Mouse (Mus musculus): Measurements from ENCODE around the gene Morn2. TPM values are rescaled to one million over a fixed set of nuclear protein-coding genes. Genes with fewer than 3 reads are reported as not detected.
"Not testable (repeated sequence)": the region's sequence is repeated elsewhere in the genome, so short reads cannot be mapped to it uniquely, and the experiment has no call there.

The Morn2 gene
- 24.3 and 26.0 TPM in 2 replicates for polyA plus RNA-seq (2016; fragmentation: Nextera tagmentation; extraction: Ambion mirVana)

- Histone ChIP-seq H3K27ac (replicated peaks) (peak within 1 kb of the TSS; percentile 89), H3K27me3 (replicated peaks; ENCODE audit: low read depth, poor library complexity, severe bottlenecking) (no peaks in the 10 kb centered on the region), H3K9me3 (no peaks in the 10 kb centered on the region), H3K36me3 (replicated peaks) (no peaks in the 10 kb centered on the region), H3K4me1 (peaks cover 17% of the 10 kb centered on the region), H3K4me3 (peak within 1 kb of the TSS; percentile 99)
- DNase-seq (ENCODE audit: low spot score), result peak; percentile 98
- WGBS, result under 1% methylated on average over 35 of the region's 35 CpGs
Measured at GRCm38 (mm10) chr17:80290074-80290657, at the start of gene Morn2, which contains the start of gene Dhx57. Gene Morn2, plus strand, starts transcription at chr17:80290203. Gene Dhx57, minus strand, starts transcription at chr17:80290476.

DNA sequence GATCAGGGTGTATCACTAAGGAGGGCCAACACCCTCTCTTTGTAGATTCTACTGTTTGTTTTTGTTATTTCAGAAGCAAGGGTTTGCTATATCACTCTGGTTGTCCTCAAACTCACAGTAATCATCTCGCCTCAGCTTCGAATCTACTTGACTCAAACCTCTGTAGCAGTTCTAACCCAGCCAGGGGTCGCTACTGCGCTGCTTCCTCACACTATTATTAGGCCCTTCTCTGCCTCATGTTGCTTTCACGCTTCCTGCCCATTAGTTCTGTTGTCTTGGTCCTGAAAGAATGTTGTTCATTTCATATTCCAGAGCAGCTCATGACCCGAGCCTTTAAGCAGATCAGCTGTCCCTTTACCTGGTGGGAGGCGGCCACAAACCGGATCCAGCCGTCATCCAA lies 48.4 kb upstream of the Morn2 start:
- WGBS, result 93% methylated on average over 9 of the region's 9 CpGs
- DNase-seq (ENCODE audit: low spot score), result no peak
- peaks cover 94% of the 10 kb centered on the region for H3K36me3 ChIP-seq (replicated peaks)

GRCm38 (mm10) chr17:80243116-80243515 lies 46.9 kb upstream of the Morn2 start:
- no peak for DNase-seq (ENCODE audit: low spot score)
- no peaks in the 10 kb centered on the region for H3K27me3 ChIP-seq (replicated peaks; ENCODE audit: low read depth, poor library complexity, severe bottlenecking)
- no peak overlapping the region for H3K4me3 ChIP-seq
- H3K27ac ChIP-seq (replicated peaks), result no peak overlapping the region
- H3K36me3 ChIP-seq (replicated peaks), result peaks cover 99% of the 10 kb centered on the region
- WGBS, result 81% methylated on average over 13 of the region's 13 CpGs
- H3K4me1 ChIP-seq, result no peaks in the 10 kb centered on the region
- H3K9me3 ChIP-seq, result no peaks in the 10 kb centered on the region

More for the DNA sequence above, 48.4 kb upstream of the Morn2 start:
- Histone ChIP-seq H3K4me1 (no peaks in the 10 kb centered on the region), H3K9me3 (no peaks in the 10 kb centered on the region), H3K27ac (replicated peaks) (no peak overlapping the region), H3K4me3 (no peak overlapping the region), H3K27me3 (replicated peaks; ENCODE audit: low read depth, poor library complexity, severe bottlenecking) (no peaks in the 10 kb centered on the region)

- no peak for DNase-seq (ENCODE audit: low spot score)
- Histone ChIP-seq H3K36me3 (replicated peaks) (peaks cover 100% of the 10 kb centered on the region), H3K27me3 (replicated peaks; ENCODE audit: low read depth, poor library complexity, severe bottlenecking) (no peaks in the 10 kb centered on the region), H3K9me3 (no peaks in the 10 kb centered on the region), H3K4me1 (peaks cover 4% of the 10 kb centered on the region; the same call in 1 of the 2 replicates), H3K4me3 (no peak overlapping the region), H3K27ac (replicated peaks) (no peak overlapping the region)
- 89% methylated on average over 13 of the region's 13 CpGs for WGBS
Measured at GRCm38 (mm10) chr17:80252757-80253525, 37.1 kb upstream of the Morn2 start.

- 97% methylated on average over 5 of the region's 5 CpGs for WGBS
- H3K4me1 ChIP-seq, result peaks cover 4% of the 10 kb centered on the region; the same call in 1 of the 2 replicates
- no peaks in the 10 kb centered on the region for H3K9me3 ChIP-seq
- 0 out of 2 replicates have a peak overlapping the region, but pooled peaks have one; percentile 51 for H3K27ac ChIP-seq (replicated peaks)
- H3K4me3 ChIP-seq, result no peak overlapping the region
- no peaks in the 10 kb centered on the region for H3K27me3 ChIP-seq (replicated peaks; ENCODE audit: low read depth, poor library complexity, severe bottlenecking)
- DNase-seq (ENCODE audit: low spot score), result no peak
- H3K36me3 ChIP-seq (replicated peaks), result peaks cover 100% of the 10 kb centered on the region
Measured at GRCm38 (mm10) chr17:80254421-80254820, 35.6 kb upstream of the Morn2 start.

DNA sequence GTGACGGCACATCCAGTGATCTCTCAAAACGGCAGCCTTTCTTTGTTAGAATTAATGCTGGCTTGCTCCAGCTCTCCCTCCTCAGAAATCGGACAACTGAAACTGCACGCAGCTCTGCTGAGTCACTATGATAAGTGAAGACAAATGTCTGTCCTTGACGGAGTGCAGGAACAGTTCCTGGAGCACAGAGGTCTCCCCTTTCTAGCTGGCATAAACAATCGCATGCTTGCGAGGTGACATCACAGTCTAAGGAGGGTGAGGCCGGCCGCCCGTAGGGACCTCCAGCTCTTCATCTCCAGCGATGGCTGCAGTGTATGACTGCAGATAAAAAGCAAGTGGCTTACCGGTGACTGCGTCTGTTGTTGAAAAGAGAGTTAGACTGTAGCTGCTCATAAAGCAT lies 34.8 kb upstream of the Morn2 start:
- Histone ChIP-seq H3K4me1 (peaks cover 4% of the 10 kb centered on the region; the same call in 1 of the 2 replicates), H3K36me3 (replicated peaks) (peaks cover 100% of the 10 kb centered on the region), H3K4me3 (no peak overlapping the region), H3K9me3 (no peaks in the 10 kb centered on the region), H3K27me3 (replicated peaks; ENCODE audit: low read depth, poor library complexity, severe bottlenecking) (no peaks in the 10 kb centered on the region), H3K27ac (replicated peaks) (peak overlapping the region; percentile 51; the same call in 1 of the 2 replicates)
- WGBS, result 73% methylated on average over 13 of the region's 13 CpGs
- peak; percentile 50 for DNase-seq (ENCODE audit: low spot score)

- no peaks in the 10 kb centered on the region for H3K27me3 ChIP-seq (replicated peaks; ENCODE audit: low read depth, poor library complexity, severe bottlenecking)
- H3K27ac ChIP-seq (replicated peaks), result no peak overlapping the region
- WGBS, result 90% methylated on average over 4 of the region's 4 CpGs
- peaks cover 98% of the 10 kb centered on the region for H3K36me3 ChIP-seq (replicated peaks)
- no peak overlapping the region for H3K4me3 ChIP-seq
- no peaks in the 10 kb centered on the region for H3K9me3 ChIP-seq
- no peak for DNase-seq (ENCODE audit: low spot score)
- no peaks in the 10 kb centered on the region for H3K4me1 ChIP-seq
Measured at GRCm38 (mm10) chr17:80267065-80267464, 22.9 kb upstream of the Morn2 start.

GRCm38 (mm10) chr17:80268151-80268550 lies 21.9 kb upstream of the Morn2 start:
- Histone ChIP-seq H3K27ac (replicated peaks) (no peak overlapping the region), H3K36me3 (replicated peaks) (peaks cover 98% of the 10 kb centered on the region), H3K27me3 (replicated peaks; ENCODE audit: low read depth, poor library complexity, severe bottlenecking) (no peaks in the 10 kb centered on the region), H3K4me3 (no peak overlapping the region), H3K9me3 (no peaks in the 10 kb centered on the region), H3K4me1 (no peaks in the 10 kb centered on the region)
- 92% methylated on average over 3 of the region's 3 CpGs for WGBS
- DNase-seq (ENCODE audit: low spot score), result no peak

- not testable (repeated sequence) for H3K9me3 ChIP-seq; H3K4me3 ChIP-seq; H3K27me3 ChIP-seq (replicated peaks; ENCODE audit: low read depth, poor library complexity, severe bottlenecking); H3K27ac ChIP-seq (replicated peaks); H3K4me1 ChIP-seq; DNase-seq (ENCODE audit: low spot score)
- 95% methylated on average over 7 of the region's 7 CpGs for WGBS
- H3K36me3 ChIP-seq (replicated peaks), result peaks cover 98% of the 10 kb centered on the region
Measured at GRCm38 (mm10) chr17:80270622-80271021, 19.4 kb upstream of the Morn2 start.

GRCm38 (mm10) chr17:80278255-80278654 lies 11.7 kb upstream of the Morn2 start:
- no peaks in the 10 kb centered on the region for H3K4me1 ChIP-seq
- H3K36me3 ChIP-seq (replicated peaks), result peaks cover 75% of the 10 kb centered on the region
- H3K27ac ChIP-seq (replicated peaks), result no peak overlapping the region
- no peaks in the 10 kb centered on the region for H3K9me3 ChIP-seq
- WGBS, result 95% methylated on average over 4 of the region's 4 CpGs
- no peaks in the 10 kb centered on the region for H3K27me3 ChIP-seq (replicated peaks; ENCODE audit: low read depth, poor library complexity, severe bottlenecking)
- no peak overlapping the region for H3K4me3 ChIP-seq
- no peak for DNase-seq (ENCODE audit: low spot score)

DNA sequence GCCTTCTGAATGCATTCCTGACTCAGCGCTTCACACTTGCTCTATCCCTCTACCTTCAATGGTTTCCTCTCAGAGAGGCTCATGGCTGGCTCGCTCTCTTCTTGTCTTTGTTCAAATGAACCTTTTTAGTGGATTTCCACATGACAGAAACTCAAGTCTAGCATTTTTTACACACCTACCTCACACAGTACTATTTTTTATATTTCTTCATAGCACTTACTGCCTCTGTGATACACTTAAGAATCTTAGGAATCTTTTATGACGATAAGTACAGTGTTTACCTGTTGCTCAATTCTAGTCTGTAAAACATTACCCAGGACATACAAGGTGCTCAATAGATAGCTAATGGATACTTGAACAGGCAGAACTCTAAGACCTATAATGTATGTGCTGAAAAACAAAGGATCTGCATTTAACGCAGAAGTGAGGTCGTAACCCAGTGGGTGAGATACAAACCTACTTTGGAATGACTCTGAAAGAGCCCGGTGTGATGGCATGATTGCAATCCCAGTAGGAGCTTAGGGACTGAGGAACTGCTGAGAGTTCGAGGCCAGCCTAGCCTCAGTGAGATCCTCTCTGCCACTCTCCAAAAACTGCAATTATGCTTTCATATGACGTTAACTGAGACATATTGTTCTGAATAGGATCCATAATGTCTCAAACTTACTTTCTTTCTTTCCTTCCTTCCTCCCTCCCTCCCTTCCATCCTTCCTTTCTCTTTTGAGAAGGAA lies 10.5 kb upstream of the Morn2 start:
- no peaks in the 10 kb centered on the region for H3K27me3 ChIP-seq (replicated peaks; ENCODE audit: low read depth, poor library complexity, severe bottlenecking)
- 94% methylated on average over 8 of the region's 8 CpGs for WGBS
- no peak overlapping the region for H3K27ac ChIP-seq (replicated peaks)
- peaks cover 63% of the 10 kb centered on the region for H3K36me3 ChIP-seq (replicated peaks)
- H3K9me3 ChIP-seq, result no peaks in the 10 kb centered on the region
- no peak for DNase-seq (ENCODE audit: low spot score)
- H3K4me3 ChIP-seq, result no peak overlapping the region
- H3K4me1 ChIP-seq, result no peaks in the 10 kb centered on the region

- WGBS, result 65% methylated on average over 4 of the region's 4 CpGs
- H3K4me1 ChIP-seq, result peaks cover 16% of the 10 kb centered on the region
- H3K4me3 ChIP-seq, result no peak overlapping the region
- no peak overlapping the region for H3K27ac ChIP-seq (replicated peaks)
- no peaks in the 10 kb centered on the region for H3K9me3 ChIP-seq
- peaks cover 19% of the 10 kb centered on the region for H3K36me3 ChIP-seq (replicated peaks)
- no peaks in the 10 kb centered on the region for H3K27me3 ChIP-seq (replicated peaks; ENCODE audit: low read depth, poor library complexity, severe bottlenecking)
- no peak for DNase-seq (ENCODE audit: low spot score)
Measured at GRCm38 (mm10) chr17:80284446-80284845, 5.6 kb upstream of the Morn2 start.

Measured in embryonic facial prominence, embryonic 10.5 days (tissue).